Mouse (Mus musculus) midbrain, embryonic 12.5 days (tissue): ENCODE data around the gene Fxyd1. TPM values are rescaled to one million over a fixed set of nuclear protein-coding genes. Genes with fewer than 3 reads are reported as not detected.

Experiments
- ATAC-seq: fragments of 200-750 bp; cut with Nextera tagmentation; 2 replicates; pipeline ENCODE4 v1.8.0; 2017; ENCODE audit warnings: low read depth, moderate TSS enrichment, moderate library complexity; ENCODE audit not compliant: low FRiP score
- H3K27ac ChIP-seq: fragments of 300-500 bp; sonication (generic); replicated peaks from 2 replicates; pipeline ENCODE4 v1.5.1; 2016; ENCODE audit warnings: mild to moderate bottlenecking
- H3K27me3 ChIP-seq: fragments of 300-500 bp; sonication (generic); 2 replicates; pipeline ENCODE4 v1.6.1; 2016; ENCODE audit warnings: mild to moderate bottlenecking
- H3K36me3 ChIP-seq: fragments of 300-500 bp; sonication (generic); 2 replicates; pipeline ENCODE4 v1.6.1; 2016
- H3K4me1 ChIP-seq: fragments of 300-500 bp; sonication (generic); 2 replicates; pipeline ENCODE4 v1.6.1; 2016
- H3K4me2 ChIP-seq: fragments of 300-500 bp; sonication (generic); replicated peaks from 2 replicates; pipeline ENCODE4 v1.6.1; 2016; ENCODE audit warnings: mild to moderate bottlenecking, moderate library complexity
- H3K4me3 ChIP-seq: fragments of 300-500 bp; sonication (generic); 2 replicates; pipeline ENCODE4 v1.5.1; 2016; ENCODE audit warnings: mild to moderate bottlenecking
- H3K9ac ChIP-seq: fragments of 300-500 bp; sonication (generic); replicated peaks from 2 replicates; pipeline ENCODE4 v1.6.1; 2016; ENCODE audit warnings: mild to moderate bottlenecking, moderate library complexity
- H3K9me3 ChIP-seq: fragments of 300-500 bp; sonication (generic); 2 replicates; pipeline ENCODE4 v1.6.1; 2016; ENCODE audit warnings: mild to moderate bottlenecking
- WGBS: fragments of 180-500 bp; shearing (Covaris S2); methylation state at CpG from one replicate; pipeline ENCODE4 v1.1.7; 2016; 5-methylcytosine and 5-hydroxymethylcytosine counted together
- polyA plus RNA-seq: library from polyadenylated mRNA; unstranded; fragments of >200 nt; fragmentation: Nextera tagmentation; extraction: Ambion mirVana; gene quantifications from 2 replicates; pipeline ENCODE4 v1.2.1, GENCODE M21; 2016

Fxyd1 gene
- polyA plus RNA-seq, 1 experiment from 2014 or later: 8.9 TPM

DNA sequence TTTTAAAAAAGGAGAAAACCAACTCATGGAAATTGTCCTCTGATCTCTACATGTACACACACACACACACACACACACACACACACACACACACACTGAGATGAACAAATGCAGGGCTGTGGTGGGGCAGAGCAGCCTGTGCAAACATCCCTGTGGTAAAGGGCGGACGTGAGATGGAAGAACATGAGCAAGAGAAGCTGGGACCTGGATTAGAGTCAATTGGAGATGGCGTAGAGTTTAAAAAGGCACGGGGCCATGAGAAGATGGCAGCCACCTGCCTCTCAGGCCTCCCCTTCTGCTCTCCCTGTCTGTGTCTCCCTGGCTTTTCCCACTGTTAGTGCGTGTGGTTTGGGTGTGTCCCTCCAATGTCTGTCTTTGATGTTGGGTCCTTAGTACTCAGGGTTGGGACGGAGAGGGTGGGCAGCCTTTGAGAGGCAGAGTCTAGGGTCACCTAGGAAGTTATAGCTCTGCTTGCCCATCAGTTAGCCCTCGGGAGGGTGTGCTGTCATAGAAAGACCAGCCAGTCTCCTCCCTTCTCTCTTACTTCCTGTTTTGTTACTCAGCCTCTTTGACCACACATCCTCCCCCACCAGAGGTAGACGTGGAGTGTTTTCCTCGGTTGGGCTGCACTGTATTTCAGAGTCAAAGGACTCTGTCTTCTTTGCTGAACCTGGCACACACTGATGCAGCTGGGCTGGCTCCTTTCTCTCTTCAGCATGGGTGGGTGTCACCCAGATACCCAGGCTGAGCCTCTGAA, 23.4 kb downstream of the Fxyd1 start:
- Histone ChIP-seq H3K9ac (no peak overlapping the region), H3K4me2 (no peak overlapping the region), H3K27ac (no peak overlapping the region), H3K27me3 (no peaks in the 10 kb centered on the region), H3K4me3 (no peak overlapping the region), H3K36me3 (no peaks in the 10 kb centered on the region), H3K9me3 (no peaks in the 10 kb centered on the region), H3K4me1 (no peaks in the 10 kb centered on the region)
- 78% methylated on average over 9 of the region's 9 CpGs for WGBS
- no peak for ATAC-seq

DNA sequence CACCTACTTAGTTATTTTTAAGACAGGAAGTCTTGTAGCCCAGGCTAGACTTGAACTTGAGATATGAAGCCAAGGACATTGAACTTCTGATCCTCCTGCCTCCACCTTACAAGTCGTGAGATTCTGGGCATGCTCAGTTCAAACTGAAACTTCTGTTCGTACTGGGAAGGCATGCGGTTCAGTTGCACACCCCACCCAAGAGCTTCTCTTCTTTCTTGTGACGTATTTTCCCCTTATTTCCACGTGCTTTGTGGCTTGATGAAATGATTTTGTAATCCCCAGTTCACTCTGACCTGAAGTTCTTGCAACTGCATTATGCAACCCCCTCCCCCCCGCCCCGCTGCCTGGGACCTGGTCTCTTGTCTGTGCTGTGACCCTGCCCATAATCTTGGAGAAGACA, 25.3 kb downstream of the Fxyd1 start:
- H3K27me3 ChIP-seq: no peaks in the 10 kb centered on the region
- no peak overlapping the region for H3K27ac ChIP-seq
- no peaks in the 10 kb centered on the region for H3K36me3 ChIP-seq
- no peak overlapping the region for H3K4me2 ChIP-seq
- no peaks in the 10 kb centered on the region for H3K4me1 ChIP-seq
- no peaks in the 10 kb centered on the region for H3K9me3 ChIP-seq
- no peak for ATAC-seq
- WGBS: 84% methylated on average over 7 of the region's 7 CpGs
- no peak overlapping the region for H3K4me3 ChIP-seq
- H3K9ac ChIP-seq: no peak overlapping the region

DNA sequence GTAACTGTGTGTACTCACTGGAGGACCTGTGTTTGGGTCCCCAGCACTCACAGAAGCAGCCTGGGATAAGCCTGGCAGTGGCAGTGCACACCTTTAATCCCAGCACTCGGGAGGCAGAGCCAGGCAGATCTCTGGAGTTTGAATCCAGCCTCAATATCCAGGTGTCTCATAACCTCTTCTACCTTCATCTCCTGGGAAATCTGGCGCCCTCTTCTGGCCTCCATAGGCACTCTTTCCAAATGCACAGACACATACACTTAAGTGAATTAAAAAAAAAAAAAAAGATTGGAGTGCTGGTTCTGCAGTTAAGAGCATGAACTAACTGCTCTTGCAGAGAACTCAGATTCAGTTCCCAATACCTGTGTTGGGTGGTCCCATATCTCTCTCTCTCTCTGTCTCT, 26.3 kb downstream of the Fxyd1 start:
- 65% methylated on average over 2 of the region's 2 CpGs for WGBS
- no peaks in the 10 kb centered on the region for H3K36me3 ChIP-seq

DNA sequence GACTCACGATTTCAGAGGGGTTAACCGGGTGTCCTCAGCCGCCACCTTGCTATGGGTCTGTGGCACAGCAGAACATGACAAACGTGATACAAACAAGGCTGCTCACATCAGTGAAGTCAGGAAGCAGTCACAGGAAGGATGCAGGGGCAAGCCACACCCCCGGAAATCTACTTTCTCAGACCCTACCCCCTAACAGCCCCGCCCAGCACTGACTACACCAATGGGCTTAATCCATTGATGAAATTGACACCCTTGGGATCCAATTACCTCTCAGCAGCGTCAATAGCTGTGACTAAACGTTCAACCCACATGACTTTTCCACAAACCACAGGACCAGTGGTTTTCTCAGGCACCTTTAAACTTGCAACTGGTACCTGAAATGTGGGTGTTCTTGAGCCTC, 28.4 kb downstream of the Fxyd1 start:
- Histone ChIP-seq H3K36me3 (no peaks in the 10 kb centered on the region), H3K4me2 (no peak overlapping the region), H3K9ac (no peak overlapping the region), H3K4me3 (no peak overlapping the region), H3K9me3 (no peaks in the 10 kb centered on the region), H3K27me3 (no peaks in the 10 kb centered on the region), H3K27ac (no peak overlapping the region), H3K4me1 (no peaks in the 10 kb centered on the region)
- ATAC-seq: no peak
- WGBS: 75% methylated on average over 8 of the region's 8 CpGs

More for the DNA sequence above, 26.3 kb downstream of the Fxyd1 start:
- H3K9ac ChIP-seq: no peak overlapping the region
- no peak overlapping the region for H3K4me3 ChIP-seq
- no peaks in the 10 kb centered on the region for H3K9me3 ChIP-seq
- ATAC-seq: no peak
- no peaks in the 10 kb centered on the region for H3K4me1 ChIP-seq
- H3K27ac ChIP-seq: no peak overlapping the region
- no peak overlapping the region for H3K4me2 ChIP-seq
- H3K27me3 ChIP-seq: no peaks in the 10 kb centered on the region

DNA sequence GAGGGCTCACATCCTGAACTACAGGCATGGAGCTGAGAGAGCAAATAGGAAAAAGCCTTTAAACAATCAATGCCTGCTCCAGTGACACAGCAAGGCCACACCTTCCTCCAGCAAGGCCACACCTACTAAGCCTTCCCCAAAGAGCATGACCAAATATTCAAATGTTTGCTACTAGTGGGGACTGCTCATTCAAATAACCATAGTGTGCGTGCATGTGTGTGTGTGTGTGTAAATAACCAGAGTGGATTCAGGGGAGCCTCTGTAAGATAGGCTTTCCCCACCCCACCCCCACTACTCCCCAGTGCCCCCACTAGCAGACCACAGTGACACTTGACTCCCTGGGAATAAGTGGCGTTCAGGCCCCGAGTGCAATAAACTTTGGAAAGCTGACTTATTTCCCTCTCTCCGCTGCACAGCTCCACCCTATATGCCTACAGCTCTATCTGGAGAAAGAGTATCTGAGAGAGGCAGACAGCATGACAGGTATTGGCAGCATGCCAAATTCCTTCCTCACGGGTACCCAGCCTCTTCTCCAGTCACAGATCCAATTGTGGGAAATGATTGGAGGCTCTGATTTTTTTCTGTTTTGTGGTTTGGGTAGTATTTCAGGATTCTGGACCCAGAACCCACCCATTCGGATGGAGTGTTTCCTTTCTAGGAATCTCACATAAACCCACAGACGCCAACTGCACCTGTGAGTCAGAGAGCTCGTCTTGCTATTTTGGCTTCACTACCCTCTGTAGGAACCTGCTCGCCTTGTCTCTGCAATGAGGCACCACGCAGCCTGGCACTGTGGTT, 39.7 kb downstream of the Fxyd1 start:
- Histone ChIP-seq H3K36me3 (no peaks in the 10 kb centered on the region), H3K27ac (no peak overlapping the region), H3K4me1 (peaks cover 9% of the 10 kb centered on the region; the same call in 1 of the 2 replicates), H3K9me3 (no peaks in the 10 kb centered on the region), H3K9ac (no peak overlapping the region), H3K27me3 (no peaks in the 10 kb centered on the region), H3K4me2 (no peak overlapping the region), H3K4me3 (no peak overlapping the region)
- WGBS: 66% methylated on average over 10 of the region's 10 CpGs
- ATAC-seq: no peak

DNA sequence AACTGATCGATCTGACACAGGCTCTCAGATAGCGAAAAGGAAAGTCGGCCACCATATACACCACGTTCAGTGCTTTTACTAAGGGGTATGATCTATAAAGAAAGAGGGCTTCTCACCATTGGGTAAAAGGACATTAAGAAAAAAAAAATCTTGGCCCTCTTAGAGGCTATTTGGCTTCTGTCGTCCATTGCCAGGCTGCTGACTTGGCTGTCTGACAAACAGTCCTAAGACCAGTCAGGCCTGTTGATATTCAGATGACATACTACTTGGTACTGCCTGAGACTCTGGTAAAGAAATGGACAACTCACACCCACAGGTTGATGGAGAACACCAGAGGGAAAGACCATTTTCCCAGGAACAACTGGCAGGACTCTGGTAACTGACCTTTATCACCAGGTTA, 44.0 kb downstream of the Fxyd1 start:
- Histone ChIP-seq H3K9me3 (no peaks in the 10 kb centered on the region), H3K36me3 (no peaks in the 10 kb centered on the region), H3K4me1 (peaks cover 9% of the 10 kb centered on the region; the same call in 1 of the 2 replicates), H3K27ac (no peak overlapping the region), H3K4me2 (no peak overlapping the region), H3K9ac (no peak overlapping the region), H3K4me3 (no peak overlapping the region), H3K27me3 (no peaks in the 10 kb centered on the region)
- ATAC-seq: no peak
- WGBS: 86% methylated on average over 5 of the region's 5 CpGs

DNA sequence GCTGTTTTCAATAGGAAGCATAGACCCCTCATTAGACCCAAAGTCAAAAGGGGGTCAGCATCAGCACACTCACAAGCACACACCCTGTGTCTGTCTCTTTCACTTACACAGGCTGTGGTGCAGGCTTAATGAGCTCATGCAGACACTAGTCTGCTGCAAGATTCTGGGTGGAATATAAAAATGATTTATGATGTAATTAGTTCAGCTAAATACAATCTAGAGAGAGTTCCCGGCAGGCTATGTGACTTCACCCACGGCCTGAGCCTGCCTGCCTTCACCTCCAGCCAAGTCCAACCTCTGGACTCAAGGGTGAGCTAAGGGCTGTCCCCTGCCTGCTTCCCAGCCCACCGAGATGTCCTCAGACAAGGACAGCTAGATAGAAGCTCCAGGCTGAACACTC, 48.1 kb downstream of the Fxyd1 start:
- no peaks in the 10 kb centered on the region for H3K9me3 ChIP-seq
- no peak overlapping the region for H3K9ac ChIP-seq
- ATAC-seq: no peak
- WGBS: 84% methylated on average over 3 of the region's 3 CpGs
- no peak overlapping the region for H3K4me2 ChIP-seq
- no peak overlapping the region for H3K4me3 ChIP-seq
- no peaks in the 10 kb centered on the region for H3K27me3 ChIP-seq
- no peaks in the 10 kb centered on the region for H3K36me3 ChIP-seq
- H3K27ac ChIP-seq: no peak overlapping the region
- no peaks in the 10 kb centered on the region for H3K4me1 ChIP-seq

DNA sequence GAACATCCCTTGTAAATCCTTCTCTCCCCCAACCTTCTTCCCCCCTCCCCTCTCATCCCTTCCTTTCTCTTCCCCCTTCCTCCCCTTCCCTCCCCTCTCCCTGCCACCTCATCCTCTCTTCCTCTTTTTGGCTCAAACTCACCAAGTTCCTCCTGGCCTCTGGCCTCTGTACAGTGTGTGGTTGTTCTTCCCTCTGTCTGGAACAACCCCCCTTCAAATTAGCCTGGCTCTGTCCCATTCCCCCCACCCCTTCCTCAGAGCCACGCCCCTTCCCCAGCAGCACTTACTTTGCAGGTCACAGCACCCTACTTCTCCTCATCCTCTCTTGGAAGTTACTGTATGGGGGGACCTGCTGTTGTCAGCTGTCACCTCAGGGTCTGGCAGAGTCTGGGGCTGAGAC, 48.8 kb downstream of the Fxyd1 start:
- ATAC-seq: no peak

DNA sequence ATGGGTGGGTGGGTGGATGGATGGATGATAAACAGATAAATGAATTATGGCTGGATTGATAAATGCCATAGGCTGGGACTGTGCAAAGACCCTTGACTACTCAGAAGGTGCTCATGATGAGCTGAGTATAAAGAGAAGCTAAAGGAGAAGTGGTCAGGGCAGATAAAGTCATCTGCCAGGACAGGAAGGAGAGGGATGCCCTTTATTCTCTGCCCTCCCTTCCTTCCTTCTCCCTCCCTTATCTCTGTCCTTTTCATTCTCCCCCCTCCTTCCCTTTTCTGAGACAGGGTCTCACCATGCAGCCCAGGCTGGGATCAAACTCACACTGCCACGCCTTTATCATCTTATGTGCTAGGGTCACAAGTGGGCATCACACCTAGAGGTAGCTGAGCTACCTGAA, 49.2 kb downstream of the Fxyd1 start:
- Histone ChIP-seq H3K4me1 (no peaks in the 10 kb centered on the region), H3K36me3 (no peaks in the 10 kb centered on the region), H3K9ac (no peak overlapping the region), H3K4me3 (no peak overlapping the region), H3K27me3 (no peaks in the 10 kb centered on the region), H3K4me2 (no peak overlapping the region), H3K27ac (no peak overlapping the region), H3K9me3 (no peaks in the 10 kb centered on the region)
- no peak for ATAC-seq
- 100% methylated on average over 1 of the region's 1 CpGs for whole genome bisulfite sequencing

More for the DNA sequence above, 48.8 kb downstream of the Fxyd1 start:
- Histone ChIP-seq H3K4me3 (no peak overlapping the region), H3K27ac (no peak overlapping the region), H3K27me3 (no peaks in the 10 kb centered on the region), H3K4me1 (no peaks in the 10 kb centered on the region), H3K4me2 (no peak overlapping the region), H3K9ac (no peak overlapping the region), H3K36me3 (no peaks in the 10 kb centered on the region), H3K9me3 (no peaks in the 10 kb centered on the region)
- 55% methylated on average over 1 of the region's 1 CpGs for WGBS

DNA sequence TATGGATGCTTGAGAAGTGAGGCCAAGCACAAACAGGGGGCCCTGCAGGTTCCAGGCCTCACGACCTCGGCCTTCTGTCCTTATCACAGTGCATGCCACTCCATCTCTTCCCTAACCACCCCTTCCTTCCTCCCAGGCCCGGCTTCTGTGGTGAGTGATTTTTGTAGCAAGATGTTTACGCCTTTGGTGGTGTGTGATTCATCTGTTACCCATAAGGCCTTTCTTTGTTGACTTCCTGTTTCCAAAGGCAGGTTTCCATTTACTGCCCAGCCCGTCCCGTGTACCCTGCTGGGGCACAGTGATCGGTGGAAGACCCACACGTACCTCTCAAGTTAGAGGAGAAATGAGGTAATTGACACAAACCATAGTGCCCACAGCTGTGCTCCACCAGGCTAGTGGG, 54.3 kb downstream of the Fxyd1 start:
- Histone ChIP-seq H3K4me3 (no peak overlapping the region), H3K9ac (no peak overlapping the region), H3K27me3 (no peaks in the 10 kb centered on the region), H3K4me1 (no peaks in the 10 kb centered on the region), H3K27ac (no peak overlapping the region), H3K9me3 (no peaks in the 10 kb centered on the region), H3K36me3 (no peaks in the 10 kb centered on the region), H3K4me2 (no peak overlapping the region)
- 82% methylated on average over 8 of the region's 8 CpGs for WGBS
- ATAC-seq: no peak
